Mouse (Mus musculus) A20 (cell line): Measurements from ENCODE around the gene Isx.

Experiments
- DNase-seq: peaks from one replicate; pipeline ENCODE4 v3.0.0-alpha.2; 2011; ENCODE audit warnings: low read depth, low spot score

Isx gene

DNA sequence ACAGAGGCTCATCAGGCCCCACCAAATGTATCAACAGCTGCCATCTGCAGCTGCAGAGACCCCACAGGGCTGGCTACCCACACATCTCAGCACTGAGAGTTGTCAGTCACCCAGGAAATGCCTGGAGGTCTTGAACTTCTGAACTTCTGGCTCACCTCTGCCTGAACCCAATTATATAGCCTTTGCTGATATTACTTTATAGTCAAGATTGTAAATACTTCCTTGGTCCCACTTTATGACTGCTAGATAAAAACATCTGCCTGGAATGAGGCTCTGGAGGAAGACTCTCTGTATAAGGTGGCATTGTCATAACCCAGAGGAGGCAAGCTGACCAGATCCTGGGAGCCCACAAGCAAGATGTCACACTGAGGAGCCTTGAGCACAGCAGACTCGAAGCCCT is 28.8 kb downstream of the Isx start:
- no peak for DNase-seq

DNA sequence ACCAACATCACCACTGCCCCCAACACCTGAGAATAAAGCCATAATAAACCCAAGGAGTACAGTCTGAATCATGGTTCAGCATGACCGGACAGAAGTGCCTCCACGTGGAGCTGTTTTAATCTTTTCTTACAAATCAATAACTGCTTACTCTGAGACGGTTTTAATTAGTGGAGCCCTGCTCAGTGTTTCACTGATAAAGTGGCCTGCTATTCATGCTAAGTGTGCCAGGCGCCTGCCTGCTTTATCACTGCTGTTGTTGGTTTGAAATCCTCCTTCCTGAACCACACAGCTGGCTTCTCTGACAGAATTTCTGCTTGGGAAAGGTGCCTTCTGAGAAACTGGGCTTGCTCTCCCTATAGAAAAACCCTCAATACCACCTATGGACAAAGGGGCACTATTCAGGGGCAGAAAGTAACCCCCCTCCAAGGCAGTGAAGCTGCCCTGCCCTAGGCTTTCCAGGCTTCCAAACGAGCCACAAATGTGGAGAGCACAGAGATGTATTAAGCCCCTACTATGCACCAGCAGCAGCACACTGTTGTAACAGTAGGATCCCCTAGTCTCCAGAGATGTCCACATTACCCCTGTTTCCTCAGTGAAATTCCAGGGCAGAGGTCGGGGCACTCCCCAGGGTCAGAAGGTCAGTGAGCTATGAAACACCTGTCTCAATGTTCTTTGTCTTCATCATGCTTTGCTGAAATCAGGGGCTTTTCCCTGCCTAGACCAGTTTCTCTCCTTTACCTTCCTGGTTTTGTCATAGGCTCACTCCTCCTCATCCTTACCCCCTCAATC is 30.3 kb downstream of the Isx start:
- DNase-seq = no peak

DNA sequence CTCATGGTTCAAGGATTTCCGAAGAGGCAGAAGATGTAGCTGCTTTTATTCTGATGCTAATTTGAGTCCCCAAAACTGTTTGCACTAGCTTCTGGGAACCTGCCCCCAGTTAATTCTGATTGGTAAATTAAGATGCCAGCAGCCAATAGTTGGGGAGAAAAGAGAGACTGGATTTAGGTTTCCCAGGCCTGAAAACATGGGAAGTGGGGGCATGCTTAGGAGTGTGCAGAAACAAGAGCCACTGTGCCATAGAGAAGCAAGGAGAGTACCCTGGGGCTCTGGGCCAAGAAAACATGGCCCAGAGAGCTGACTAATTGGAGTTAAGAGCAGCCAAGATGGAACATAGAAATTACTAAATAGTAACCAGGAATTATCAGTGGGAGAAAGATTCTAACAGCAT is 33.4 kb downstream of the Isx start:
- DNase-seq = no peak

DNA sequence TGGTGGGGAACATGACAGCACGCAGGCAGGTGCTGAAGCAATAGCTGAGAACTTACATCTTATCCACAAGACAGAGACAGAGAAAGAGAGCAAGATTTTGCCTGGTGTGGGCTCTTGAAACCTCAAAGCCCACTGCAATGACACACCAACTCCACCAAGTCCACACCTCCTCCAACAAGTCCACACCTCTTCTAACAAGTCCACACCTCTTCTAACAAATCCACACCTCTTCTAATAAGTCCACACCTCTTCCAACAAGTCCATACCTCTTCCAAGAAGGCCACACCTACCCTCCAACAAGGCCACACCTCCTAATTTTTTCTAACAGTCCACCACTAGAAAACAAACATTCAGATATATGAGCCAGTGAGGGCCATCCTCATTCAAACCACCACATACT is 37.7 kb downstream of the Isx start:
- DNase-seq = no peak

DNA sequence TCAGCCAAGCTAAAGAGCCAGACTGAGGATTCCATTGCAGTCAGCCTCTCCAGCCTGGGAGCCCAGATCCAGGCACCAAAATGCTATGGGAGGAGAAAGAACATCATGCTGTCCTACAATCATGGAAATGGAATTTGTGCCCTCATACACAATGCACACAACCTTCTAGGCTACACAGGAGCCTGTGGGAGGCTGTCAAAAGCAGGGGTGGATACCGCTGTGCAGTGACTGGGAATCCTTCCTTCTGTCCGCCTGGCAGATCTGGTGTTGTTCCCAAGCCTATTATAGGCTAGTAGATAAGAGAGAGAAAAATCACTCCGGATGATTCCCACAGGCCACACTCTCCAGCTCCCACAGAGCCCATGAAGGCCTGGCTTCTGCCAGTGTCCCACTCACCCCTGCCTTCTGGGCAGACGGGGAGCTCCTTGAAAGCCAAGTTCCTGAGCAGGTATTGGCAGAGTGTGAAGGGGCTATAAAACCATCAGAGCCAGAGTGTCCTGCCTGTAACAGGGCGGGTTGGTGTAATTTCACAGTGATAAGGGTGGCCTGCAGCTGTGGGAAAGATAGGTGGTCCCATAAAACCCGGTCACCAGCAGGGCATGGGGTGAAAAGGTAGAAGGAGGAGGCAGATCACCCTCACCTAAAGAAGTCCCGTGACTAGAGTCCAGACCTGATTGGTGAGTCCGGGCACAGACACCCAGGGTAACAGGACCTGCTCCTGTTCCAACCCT is 47.9 kb downstream of the Isx start:
- no peak for DNase-seq

DNA sequence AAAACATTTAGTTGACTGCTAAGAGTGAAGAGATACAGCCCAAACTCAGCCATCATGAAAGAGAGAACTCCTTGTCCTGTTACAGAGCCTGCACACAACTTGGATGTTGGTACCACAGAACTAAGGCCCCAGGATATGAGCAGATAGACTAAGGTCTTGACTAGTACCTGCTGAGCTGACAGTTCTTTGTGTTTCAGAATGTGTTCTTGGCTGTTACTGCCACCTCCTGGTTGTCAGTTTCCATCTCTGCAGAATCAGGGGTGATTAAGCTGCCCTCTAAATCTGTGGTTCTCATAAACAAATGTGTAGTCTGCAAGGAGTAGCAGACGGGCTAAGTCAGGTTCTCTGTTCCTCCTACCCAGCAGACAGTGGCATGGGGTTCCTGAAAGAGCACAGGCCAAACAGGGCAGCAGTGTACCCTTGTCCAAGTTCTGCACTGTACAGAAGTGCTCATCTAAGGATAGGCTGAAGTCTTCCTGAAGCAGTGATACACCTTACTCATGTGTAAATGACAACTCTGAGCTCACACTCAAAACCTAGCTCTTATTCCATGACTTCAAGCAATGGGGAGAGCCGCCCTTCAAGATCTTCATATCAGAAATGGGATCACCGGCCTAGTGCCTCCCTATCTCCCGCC is 49.0 kb downstream of the Isx start:
- peak; percentile 14 for DNase-seq

DNA sequence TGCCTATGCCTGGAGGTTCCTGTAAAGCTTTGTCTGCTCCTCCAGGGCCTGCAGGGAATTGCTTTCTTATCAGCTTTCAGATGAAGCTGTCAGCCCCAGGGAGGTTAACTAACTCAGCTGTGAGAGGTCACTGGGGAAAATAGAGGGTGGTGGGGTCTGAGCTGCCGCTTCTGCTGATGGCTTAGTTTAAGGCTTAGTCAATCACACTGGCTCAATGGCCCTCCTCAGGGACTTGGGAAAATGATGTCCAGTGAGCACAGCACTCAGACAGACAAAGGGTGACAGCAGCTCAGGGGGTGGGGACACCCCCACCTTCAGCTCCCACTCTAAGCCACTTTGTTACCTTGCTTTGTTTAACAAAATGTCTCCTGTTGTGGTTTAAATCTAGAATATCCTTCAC is 55.0 kb downstream of the Isx start:
- no peak for DNase-seq

DNA sequence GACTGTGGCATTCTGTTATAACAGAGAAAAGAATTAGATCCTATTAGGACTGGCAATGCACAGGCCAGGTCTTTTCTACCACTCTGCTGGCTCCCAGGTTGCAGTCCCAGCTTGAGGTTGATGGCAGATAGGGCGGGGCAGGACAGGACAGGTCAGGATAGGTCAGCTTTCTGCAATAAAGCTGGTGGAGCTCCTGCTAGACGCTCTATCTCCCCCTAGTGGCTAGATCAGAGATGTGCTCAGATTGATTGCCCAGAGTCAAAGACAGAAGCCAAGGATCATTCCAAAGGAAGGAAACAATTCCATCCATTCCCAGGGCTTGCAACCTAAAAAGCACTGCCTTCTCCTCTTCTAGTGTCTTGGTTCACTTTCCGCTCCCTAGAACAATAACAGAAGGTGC is 57.8 kb downstream of the Isx start:
- peak; percentile 47 for DNase-seq

DNA sequence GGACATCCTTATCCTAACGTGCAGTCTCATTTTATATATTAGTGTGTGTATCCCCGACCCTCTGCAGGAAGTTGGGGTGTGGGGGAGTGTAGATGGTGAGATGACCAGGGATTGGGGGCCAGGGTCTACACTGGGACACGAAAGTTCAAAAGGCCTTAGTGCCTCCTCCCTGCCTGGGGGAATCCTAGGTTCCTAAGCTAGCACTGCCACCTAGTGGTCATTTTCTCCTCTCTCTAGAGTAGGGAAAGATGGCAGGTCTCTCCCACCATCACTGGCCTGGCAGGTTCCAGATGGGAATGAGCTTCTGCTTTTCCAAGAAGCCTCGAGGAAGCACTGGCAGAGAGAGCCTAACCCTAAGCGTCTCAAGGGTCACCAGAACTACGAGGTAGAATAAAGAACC is 62.3 kb downstream of the Isx start:
- DNase-seq = peak; percentile 60

DNA sequence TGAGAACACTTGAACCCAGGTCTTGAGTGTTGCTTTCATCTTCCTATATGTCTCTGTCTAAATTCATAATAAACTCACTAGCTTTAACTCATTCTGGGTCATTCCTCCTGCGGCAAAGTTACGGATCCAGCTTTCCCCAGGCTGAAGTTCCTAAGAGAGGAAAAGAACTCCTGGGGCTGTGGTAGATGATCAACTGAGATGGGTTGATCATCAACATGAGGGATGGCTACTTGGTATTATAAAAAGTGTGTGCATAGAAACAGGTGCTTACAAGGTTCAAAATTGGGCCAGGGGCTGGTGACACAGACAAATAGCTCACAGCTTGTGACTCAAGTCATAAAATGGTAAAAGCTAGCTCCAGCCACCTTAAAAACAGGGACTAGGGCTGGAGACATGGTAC is 63.7 kb downstream of the Isx start:
- DNase-seq = no peak

DNA sequence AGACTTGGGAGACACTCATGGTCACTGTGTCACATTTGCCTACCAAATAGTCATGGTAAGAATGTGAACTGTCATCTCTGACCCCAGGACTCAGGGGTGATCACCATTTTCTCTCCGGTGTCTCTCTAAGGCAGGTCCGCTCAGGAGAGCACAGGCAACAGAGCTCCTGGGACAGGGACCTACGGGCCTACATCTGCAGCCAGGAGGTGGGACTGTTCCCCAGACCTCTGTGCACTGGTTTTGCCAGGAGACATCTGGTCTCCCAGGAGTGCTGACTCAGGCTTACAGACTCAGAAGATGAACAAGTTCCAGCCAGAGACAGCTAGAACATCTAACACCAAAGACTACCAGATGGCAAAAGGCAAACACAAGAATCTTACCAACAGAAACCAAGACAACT is 69.1 kb downstream of the Isx start:
- DNase-seq = no peak
